Mouse (Mus musculus): ENCODE measurements around the gene A930002H24Rik.

DNA sequence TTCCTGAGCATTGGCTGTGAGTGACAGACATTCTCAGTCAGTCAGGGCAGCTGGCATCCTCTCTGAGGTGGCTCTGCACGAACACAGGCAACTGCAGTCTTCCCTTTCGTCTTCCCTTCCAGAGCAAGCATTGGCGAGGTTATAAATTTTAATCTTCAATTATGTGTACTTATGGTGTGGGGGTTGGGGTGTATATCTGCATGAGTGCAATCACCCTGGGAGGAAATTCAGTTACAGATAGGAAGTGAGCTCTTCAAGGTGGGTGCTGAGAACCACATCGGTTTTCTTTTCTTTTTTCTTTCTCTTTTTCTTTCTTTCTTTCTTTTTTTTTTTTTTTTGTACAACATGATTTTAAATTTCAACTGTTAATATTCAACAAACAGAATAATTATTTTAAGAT lies 32.0 kb downstream of the A930002H24Rik start:
- no peak for TF ChIP-seq CTCF (IDR thresholded peaks at IDR 0.05; ENCODE audit: low read depth, low read length)
- TF ChIP-seq POLR2A (IDR thresholded peaks at IDR 0.05; ENCODE audit: extremely low read depth, insufficient read depth, low read length) = no peak

Data from liver, adult 2 months (tissue).